Mouse (Mus musculus): ENCODE measurements around the gene Tob2.
A peak's percentile ranks its signal among the peaks of the same experiment; 100 is the strongest.

Gene Tob2

GRCm38 (mm10) chr15:81812287-81812686 lies 46.3 kb downstream of the Tob2 start:
- DNase-seq (ENCODE audit: low spot score): no peak

- DNase-seq (ENCODE audit: low spot score): no peak
Measured at GRCm38 (mm10) chr15:81811599-81811996, 47.0 kb downstream of the Tob2 start.

GRCm38 (mm10) chr15:81810671-81811598 lies 47.7 kb downstream of the Tob2 start:
- peak; percentile 94 for DNase-seq (ENCODE audit: low spot score)

- peak; percentile 67 for DNase-seq (ENCODE audit: low spot score)
Measured at GRCm38 (mm10) chr15:81810150-81810549, 48.4 kb downstream of the Tob2 start.

DNA sequence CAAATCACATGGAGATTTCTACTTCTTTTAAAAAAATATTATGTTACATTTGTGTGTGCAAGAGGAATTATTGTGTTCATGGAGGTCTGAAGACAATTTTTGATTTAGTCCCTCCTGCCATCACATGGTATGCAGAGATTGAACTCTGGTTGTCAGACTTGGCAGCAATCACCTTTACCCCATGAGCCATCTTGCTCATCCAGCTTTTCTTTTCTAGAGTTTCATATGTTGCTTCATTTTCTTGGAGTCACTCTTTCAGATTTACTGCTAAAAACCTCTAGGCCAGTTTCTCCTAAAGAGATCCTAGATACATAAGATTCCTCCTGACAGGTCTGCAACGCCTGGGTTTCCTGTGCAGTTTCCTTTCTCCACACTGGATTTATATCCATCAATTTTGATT lies 49.0 kb downstream of the Tob2 start:
- no peak for DNase-seq (ENCODE audit: low spot score)

DNA sequence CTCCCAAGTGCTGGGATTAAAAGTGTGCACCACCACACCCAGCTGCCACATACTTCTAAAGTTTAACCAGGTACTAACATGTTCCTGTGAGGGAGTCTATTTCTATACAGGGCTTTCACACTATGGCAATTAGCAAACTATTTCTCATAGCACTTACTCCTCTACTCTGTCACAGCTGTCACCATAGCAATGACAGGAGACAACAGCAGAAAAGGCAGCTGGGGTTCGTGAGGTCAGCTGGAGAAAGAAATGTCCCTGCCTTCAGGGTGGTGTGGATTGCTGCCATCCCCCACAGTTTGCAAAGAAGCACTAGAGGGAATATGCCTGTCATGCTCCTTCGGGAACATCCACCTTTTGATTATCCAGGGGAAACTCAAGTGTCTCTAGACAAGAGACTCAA lies 49.8 kb downstream of the Tob2 start:
- DNase-seq (ENCODE audit: low spot score): no peak

GRCm38 (mm10) chr15:81806621-81807404 lies 51.8 kb downstream of the Tob2 start:
- no peak for DNase-seq (ENCODE audit: low spot score)

DNA sequence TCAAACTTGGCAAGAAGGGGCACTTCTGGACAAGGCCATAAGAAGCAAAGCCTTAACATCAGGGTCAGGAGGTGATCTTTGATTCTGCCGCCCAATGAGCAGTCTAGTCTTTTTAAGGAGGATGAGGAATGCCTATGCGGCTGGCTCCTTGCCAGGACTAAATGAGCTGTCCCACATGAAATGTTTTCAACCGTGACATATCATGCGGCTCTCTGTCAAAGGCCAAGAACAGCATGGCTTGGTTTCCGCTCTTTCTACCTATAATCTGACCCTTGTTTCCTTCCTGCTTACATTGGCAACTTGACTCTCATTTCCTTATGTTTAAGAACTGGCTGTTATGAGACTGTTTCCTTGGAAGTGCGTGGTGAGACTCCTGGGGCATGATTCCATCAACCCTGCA lies 53.0 kb downstream of the Tob2 start:
- no peak for DNase-seq (ENCODE audit: low spot score)

- DNase-seq (ENCODE audit: low spot score): no peak
Measured at GRCm38 (mm10) chr15:81804883-81805282, 53.7 kb downstream of the Tob2 start.

GRCm38 (mm10) chr15:81804172-81804571 lies 54.4 kb downstream of the Tob2 start:
- DNase-seq (ENCODE audit: low spot score): no peak

- no peak for DNase-seq (ENCODE audit: low spot score)
Measured at GRCm38 (mm10) chr15:81803425-81803951, 55.1 kb downstream of the Tob2 start.

DNA sequence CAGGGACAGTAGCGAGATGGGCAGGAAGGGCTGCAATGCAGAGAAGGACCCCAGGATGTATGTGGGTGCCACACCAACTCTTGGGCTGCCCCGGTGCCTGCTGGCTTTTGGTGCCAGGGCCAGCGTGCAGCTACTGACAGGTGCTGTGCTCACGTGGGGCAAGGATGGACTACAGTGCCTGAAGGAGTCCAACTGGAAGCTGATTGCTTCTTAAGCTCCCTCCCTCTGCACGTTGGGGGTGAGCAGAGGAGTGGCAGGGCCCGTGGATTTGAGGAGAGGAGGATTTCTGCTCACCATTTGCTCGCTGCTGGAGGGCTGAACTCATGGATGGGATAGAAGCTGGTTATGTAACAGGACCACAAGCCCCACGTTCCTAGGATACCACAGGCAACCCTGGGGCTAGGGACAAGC lies 55.6 kb downstream of the Tob2 start:
- no peak for DNase-seq (ENCODE audit: low spot score)

DNA sequence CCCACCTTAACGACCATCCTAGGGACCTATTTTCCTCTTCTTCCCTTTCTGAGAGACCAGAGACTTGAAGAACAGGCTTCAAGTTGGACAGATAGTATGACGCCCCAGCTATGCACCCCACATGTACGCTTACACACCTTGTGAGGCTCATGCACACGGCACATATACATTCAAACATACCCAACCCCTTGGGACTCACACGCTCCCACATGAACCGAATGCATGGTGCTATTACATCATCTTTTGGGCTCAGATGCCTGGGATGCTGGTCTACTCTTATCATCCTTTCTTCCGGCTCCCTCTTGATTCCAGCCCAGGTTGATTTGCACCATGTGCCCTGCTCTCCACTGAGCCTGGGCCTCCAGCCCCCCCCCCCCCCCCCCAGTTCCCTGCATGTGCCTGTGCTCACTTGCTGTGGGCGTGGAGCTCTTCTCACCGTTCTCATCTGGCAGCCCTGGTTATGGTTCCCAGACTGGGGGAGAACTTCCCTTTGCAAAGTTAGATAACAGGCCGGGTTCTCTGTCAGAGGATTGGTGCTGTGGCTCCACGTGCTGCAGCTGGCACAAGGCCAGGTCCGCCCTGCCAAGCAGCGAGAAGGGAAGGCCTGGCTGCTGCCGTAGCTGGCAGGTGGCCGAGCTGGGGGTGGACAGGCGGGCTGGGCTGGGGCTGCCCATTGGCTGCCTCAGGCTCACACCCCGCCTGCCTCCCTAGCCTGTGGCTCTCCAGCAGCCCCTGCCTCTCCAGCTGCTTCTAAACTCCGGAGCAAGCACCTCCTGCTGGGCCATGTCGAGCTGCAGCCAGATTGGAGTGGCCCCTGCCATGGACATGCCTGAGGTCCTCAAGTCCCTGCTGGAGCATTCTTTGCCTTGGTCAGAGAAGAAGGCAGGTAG lies 56.4 kb downstream of the Tob2 start, which contains the start of gene Tef:
Tef (plus strand) TSS at position 421 of the 890 bp plus-strand sequence.
- peak; percentile 100 for DNase-seq (ENCODE audit: low spot score)

GRCm38 (mm10) chr15:81800391-81800790 lies 58.2 kb downstream of the Tob2 start:
- no peak for DNase-seq (ENCODE audit: low spot score)

DNA sequence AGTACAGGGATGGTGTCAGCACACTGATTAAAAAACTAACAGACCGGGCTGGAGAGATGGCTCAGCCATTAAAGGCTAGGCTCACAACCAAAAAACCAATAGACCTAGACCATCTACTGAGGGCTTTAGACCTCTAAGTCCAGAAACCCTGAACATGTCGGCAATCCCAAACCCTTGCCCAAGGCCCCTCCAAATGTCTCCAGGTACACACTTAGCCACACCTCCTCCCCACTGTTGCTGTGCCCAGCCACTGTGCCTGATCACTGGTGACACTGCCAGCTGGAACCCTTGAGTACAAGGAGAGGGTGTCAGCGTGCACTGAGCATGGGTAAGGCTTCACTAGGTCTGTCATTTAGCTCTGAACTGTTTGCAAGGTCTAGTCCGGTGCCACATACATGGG lies 60.2 kb downstream of the Tob2 start:
- no peak for DNase-seq (ENCODE audit: low spot score)
